Mouse (Mus musculus): ENCODE measurements around the gene Slc27a4. TPM values are rescaled to one million over a fixed set of nuclear protein-coding genes. Genes with fewer than 3 reads are reported as not detected.
A peak's percentile ranks its signal among the peaks of the same experiment; 100 is the strongest.
"Not testable (repeated sequence)": the region's sequence is repeated elsewhere in the genome, so short reads cannot be mapped to it uniquely, and the experiment has no call there.

Slc27a4 gene
- total and polyA plus RNA-seq, 3 experiments = 4.2 to 6.7 (median 5.5) TPM

- Histone ChIP-seq H3K4me3 (ENCODE audit: low read depth, low read length) (no peak overlapping the region), H3K27me3 (ENCODE audit: insufficient read depth, low read length) (peaks cover 14% of the 10 kb centered on the region), H3K36me3 (replicated peaks) (peaks cover 24% of the 10 kb centered on the region), H3K4me1 (ENCODE audit: insufficient read depth, low read depth, low read length) (peaks cover 10% of the 10 kb centered on the region), H3K9me3 (replicated peaks) (no peaks in the 10 kb centered on the region)
- TF ChIP-seq TAL1 (conservative IDR thresholded peaks at IDR 0.05; ENCODE audit: low read depth, low read length) (no peak), GATA1 (IDR thresholded peaks at IDR 0.05; ENCODE audit: borderline replicate concordance, low read length) (no peak), POLR2AphosphoS5 (IDR thresholded peaks at IDR 0.05; ENCODE audit: insufficient replicate concordance, low read depth, low read length) (no peak; the same call in 1 of the 2 replicates), GATA2 (IDR thresholded peaks at IDR 0.05; ENCODE audit: borderline replicate concordance, low read depth, low read length) (no peak)
- ATAC-seq (ENCODE audit: extremely low read depth, insufficient number of reproducible peaks, low FRiP score, poor library complexity, severe bottlenecking) (no peak), DNase-seq (ENCODE audit: low spot score) (no peak)
Measured at GRCm38 (mm10) chr2:29771611-29772461, 30.6 kb upstream of the Slc27a4 start.

GRCm38 (mm10) chr2:29773323-29773722 is 29.1 kb upstream of the Slc27a4 start:
- Histone ChIP-seq H3K36me3 (replicated peaks) (peaks cover 39% of the 10 kb centered on the region), H3K27me3 (ENCODE audit: insufficient read depth, low read length) (peaks cover under 1% of the 10 kb centered on the region; the same call in 1 of the 2 replicates), H3K4me1 (ENCODE audit: insufficient read depth, low read depth, low read length) (peaks cover 12% of the 10 kb centered on the region), H3K9me3 (replicated peaks) (no peaks in the 10 kb centered on the region), H3K4me3 (ENCODE audit: low read depth, low read length) (no peak overlapping the region)
- DNase-seq (ENCODE audit: low spot score) (no peak), ATAC-seq (ENCODE audit: extremely low read depth, insufficient number of reproducible peaks, low FRiP score, poor library complexity, severe bottlenecking) (no peak)
- no peak for TF ChIP-seq GATA2 (IDR thresholded peaks at IDR 0.05; ENCODE audit: borderline replicate concordance, low read depth, low read length)
- TF ChIP-seq TAL1 (conservative IDR thresholded peaks at IDR 0.05; ENCODE audit: low read depth, low read length) = no peak
- no peak for TF ChIP-seq GATA1 (IDR thresholded peaks at IDR 0.05; ENCODE audit: borderline replicate concordance, low read length)
- TF ChIP-seq POLR2AphosphoS5 (IDR thresholded peaks at IDR 0.05; ENCODE audit: insufficient replicate concordance, low read depth, low read length) = no peak
- TF ChIP-seq CTCF (IDR thresholded peaks at IDR 0.05; ENCODE audit: low read depth, low read length) = no peak

- H3K9me3 ChIP-seq (replicated peaks); H3K27me3 ChIP-seq (ENCODE audit: insufficient read depth, low read length); DNase-seq (ENCODE audit: low spot score); H3K4me3 ChIP-seq (ENCODE audit: low read depth, low read length); ATAC-seq (ENCODE audit: extremely low read depth, insufficient number of reproducible peaks, low FRiP score, poor library complexity, severe bottlenecking): not testable (repeated sequence)
- Histone ChIP-seq H3K36me3 (replicated peaks) (peaks cover 97% of the 10 kb centered on the region), H3K4me1 (ENCODE audit: insufficient read depth, low read depth, low read length) (peaks cover 18% of the 10 kb centered on the region)
Measured at GRCm38 (mm10) chr2:29781256-29781655, 21.2 kb upstream of the Slc27a4 start.

- no peak for ATAC-seq (ENCODE audit: extremely low read depth, insufficient number of reproducible peaks, low FRiP score, poor library complexity, severe bottlenecking)
- H3K27me3 ChIP-seq (ENCODE audit: insufficient read depth, low read length) = no peaks in the 10 kb centered on the region
- no peaks in the 10 kb centered on the region; the same call in 1 of the 2 replicates for H3K9me3 ChIP-seq (replicated peaks)
- no peak for DNase-seq (ENCODE audit: low spot score)
- no peak for TF ChIP-seq POLR2AphosphoS5 (IDR thresholded peaks at IDR 0.05; ENCODE audit: insufficient replicate concordance, low read depth, low read length)
- TF ChIP-seq GATA2 (IDR thresholded peaks at IDR 0.05; ENCODE audit: borderline replicate concordance, low read depth, low read length) = no peak
- no peak for TF ChIP-seq CTCF (IDR thresholded peaks at IDR 0.05; ENCODE audit: low read depth, low read length)
- no peak for TF ChIP-seq GATA1 (IDR thresholded peaks at IDR 0.05; ENCODE audit: borderline replicate concordance, low read length)
- no peak for TF ChIP-seq TAL1 (conservative IDR thresholded peaks at IDR 0.05; ENCODE audit: low read depth, low read length)
- H3K4me1 ChIP-seq (ENCODE audit: insufficient read depth, low read depth, low read length) = peaks cover 27% of the 10 kb centered on the region
- no peak overlapping the region for H3K4me3 ChIP-seq (ENCODE audit: low read depth, low read length)
- peaks cover 73% of the 10 kb centered on the region for H3K36me3 ChIP-seq (replicated peaks)
Measured at GRCm38 (mm10) chr2:29784290-29784689, 18.1 kb upstream of the Slc27a4 start.

GRCm38 (mm10) chr2:29787104-29787917 is 15.1 kb upstream of the Slc27a4 start, which contains the start of gene Coq4:
Gene Coq4 (plus strand): TSS chr2:29787493.
- peaks cover 74% of the 10 kb centered on the region for H3K36me3 ChIP-seq (replicated peaks)
- H3K27me3 ChIP-seq (ENCODE audit: insufficient read depth, low read length) = no peaks in the 10 kb centered on the region
- peak; percentile 87 for DNase-seq (ENCODE audit: low spot score)
- H3K4me3 ChIP-seq (ENCODE audit: low read depth, low read length) = peak within 1 kb of the TSS; percentile 88
- no peaks in the 10 kb centered on the region for H3K9me3 ChIP-seq (replicated peaks)
- ATAC-seq (ENCODE audit: extremely low read depth, insufficient number of reproducible peaks, low FRiP score, poor library complexity, severe bottlenecking) = peak; percentile 75
- no peak for TF ChIP-seq POLR2AphosphoS5 (IDR thresholded peaks at IDR 0.05; ENCODE audit: insufficient replicate concordance, low read depth, low read length)
- no peak for TF ChIP-seq CTCF (IDR thresholded peaks at IDR 0.05; ENCODE audit: low read depth, low read length)
- no peak for TF ChIP-seq TAL1 (conservative IDR thresholded peaks at IDR 0.05; ENCODE audit: low read depth, low read length)
- TF ChIP-seq GATA1 (IDR thresholded peaks at IDR 0.05; ENCODE audit: borderline replicate concordance, low read length) = no peak
- TF ChIP-seq GATA2 (IDR thresholded peaks at IDR 0.05; ENCODE audit: borderline replicate concordance, low read depth, low read length) = no peak
- H3K4me1 ChIP-seq (ENCODE audit: insufficient read depth, low read depth, low read length) = peaks cover 24% of the 10 kb centered on the region
